Mouse (Mus musculus): ENCODE data around the gene Tmem174. TPM values are rescaled to one million over a fixed set of nuclear protein-coding genes. Genes with fewer than 3 reads are reported as not detected.
A peak's percentile ranks its signal among the peaks of the same experiment; 100 is the strongest.

Tmem174 gene
- polyA plus RNA-seq, 1 experiment from 2014 or later = 9.3 TPM

- 30% methylated on average over 5 of the region's 5 CpGs for WGBS
Observed at GRCm38 (mm10) chr13:98638507-98639166, 1.4 kb upstream of the Tmem174 start.

GRCm38 (mm10) chr13:98636571-98636970 is 639 bp downstream of the Tmem174 start:
- Histone ChIP-seq H3K4me1 (ENCODE audit: control insufficient read depth, insufficient read depth, low read length) (peaks cover 11% of the 10 kb centered on the region; the same call in 1 of the 2 replicates), H3K27me3 (ENCODE audit: control insufficient read depth, insufficient read depth, low read length) (no peaks in the 10 kb centered on the region), H3K9me3 (ENCODE audit: control insufficient read depth, low read length) (peaks cover 5% of the 10 kb centered on the region; the same call in 1 of the 2 replicates), H3K9ac (ENCODE audit: low read depth, low read length) (no peak overlapping the region), H3K4me2 (replicated peaks; ENCODE audit: low read depth, low read length) (0 out of 2 replicates have a peak overlapping the region, but pooled peaks have one; percentile 8), H3K36me3 (ENCODE audit: control insufficient read depth, insufficient read depth, low read length) (no peaks in the 10 kb centered on the region), H3K27ac (ENCODE audit: low read depth, low read length) (no peak overlapping the region), H3K4me3 (ENCODE audit: low read length) (0 out of 2 replicates have a peak overlapping the region, but pooled peaks have one; percentile 1)
- no peak for ATAC-seq (ENCODE audit: low FRiP score, low TSS enrichment)
- 58% methylated on average over 18 of the region's 18 CpGs for WGBS

More at GRCm38 (mm10) chr13:98638507-98639166, 1.4 kb upstream of the Tmem174 start:
- Histone ChIP-seq H3K27me3 (ENCODE audit: control insufficient read depth, insufficient read depth, low read length) (no peaks in the 10 kb centered on the region), H3K9me3 (ENCODE audit: control insufficient read depth, low read length) (peaks cover 5% of the 10 kb centered on the region; the same call in 1 of the 2 replicates), H3K4me3 (ENCODE audit: low read length) (no peak overlapping the region), H3K36me3 (ENCODE audit: control insufficient read depth, insufficient read depth, low read length) (no peaks in the 10 kb centered on the region), H3K9ac (ENCODE audit: low read depth, low read length) (no peak overlapping the region), H3K4me2 (replicated peaks; ENCODE audit: low read depth, low read length) (no peak overlapping the region), H3K27ac (ENCODE audit: low read depth, low read length) (peak overlapping the region; percentile 57; the same call in 1 of the 2 replicates), H3K4me1 (ENCODE audit: control insufficient read depth, insufficient read depth, low read length) (peaks cover 10% of the 10 kb centered on the region; the same call in 1 of the 2 replicates)
- ATAC-seq (ENCODE audit: low FRiP score, low TSS enrichment) = no peak

- no peaks in the 10 kb centered on the region for H3K27me3 ChIP-seq (ENCODE audit: control insufficient read depth, insufficient read depth, low read length)
- WGBS = 63% methylated on average over 6 of the region's 6 CpGs
- no peaks in the 10 kb centered on the region for H3K36me3 ChIP-seq (ENCODE audit: control insufficient read depth, insufficient read depth, low read length)
- H3K9ac ChIP-seq (ENCODE audit: low read depth, low read length) = no peak overlapping the region
- no peak overlapping the region for H3K27ac ChIP-seq (ENCODE audit: low read depth, low read length)
- H3K4me1 ChIP-seq (ENCODE audit: control insufficient read depth, insufficient read depth, low read length) = peaks cover 17% of the 10 kb centered on the region
- H3K4me3 ChIP-seq (ENCODE audit: low read length) = no peak overlapping the region
- H3K4me2 ChIP-seq (replicated peaks; ENCODE audit: low read depth, low read length) = no peak overlapping the region
- H3K9me3 ChIP-seq (ENCODE audit: control insufficient read depth, low read length) = no peaks in the 10 kb centered on the region
- no peak for ATAC-seq (ENCODE audit: low FRiP score, low TSS enrichment)
Observed at GRCm38 (mm10) chr13:98633641-98634484, 3.3 kb downstream of the Tmem174 start.

DNA sequence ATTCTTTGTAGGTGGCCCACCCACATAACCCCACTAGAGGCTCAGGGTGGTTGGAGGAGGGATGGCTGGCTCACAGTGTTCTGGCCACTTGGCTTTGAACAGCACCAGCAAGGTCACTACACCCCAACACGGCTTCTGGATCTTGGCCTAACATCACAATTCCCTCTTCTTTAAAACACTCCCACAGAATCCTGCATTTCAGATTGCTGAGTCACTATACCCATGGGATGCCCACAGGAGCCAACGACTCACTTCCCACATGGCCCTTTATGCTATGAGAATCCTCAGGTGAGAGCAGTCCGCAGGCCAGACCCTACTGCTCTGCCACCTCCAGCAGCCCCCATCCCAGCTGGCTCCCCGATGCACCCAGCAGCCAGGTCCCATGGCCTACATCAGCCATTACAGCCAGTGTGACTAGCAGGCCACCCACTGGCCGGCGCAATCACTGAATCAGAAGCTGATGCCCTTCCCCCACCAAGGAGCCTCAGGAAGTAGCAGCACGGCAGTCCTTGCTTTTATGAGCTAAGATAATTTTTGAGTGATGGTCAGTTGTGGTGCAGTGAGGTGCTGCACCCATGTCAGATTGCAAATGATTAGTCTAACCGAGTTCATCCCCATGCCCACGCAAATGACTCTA is 4.8 kb downstream of the Tmem174 start:
- no peaks in the 10 kb centered on the region for H3K36me3 ChIP-seq (ENCODE audit: control insufficient read depth, insufficient read depth, low read length)
- no peaks in the 10 kb centered on the region for H3K9me3 ChIP-seq (ENCODE audit: control insufficient read depth, low read length)
- no peak overlapping the region for H3K4me2 ChIP-seq (replicated peaks; ENCODE audit: low read depth, low read length)
- H3K4me3 ChIP-seq (ENCODE audit: low read length) = no peak overlapping the region
- no peak overlapping the region for H3K9ac ChIP-seq (ENCODE audit: low read depth, low read length)
- ATAC-seq (ENCODE audit: low FRiP score, low TSS enrichment) = no peak
- WGBS = 62% methylated on average over 9 of the region's 9 CpGs
- H3K27ac ChIP-seq (ENCODE audit: low read depth, low read length) = no peak overlapping the region
- H3K4me1 ChIP-seq (ENCODE audit: control insufficient read depth, insufficient read depth, low read length) = peaks cover 11% of the 10 kb centered on the region
- no peaks in the 10 kb centered on the region for H3K27me3 ChIP-seq (ENCODE audit: control insufficient read depth, insufficient read depth, low read length)

GRCm38 (mm10) chr13:98631105-98631838 is 5.9 kb downstream of the Tmem174 start:
- no peaks in the 10 kb centered on the region for H3K36me3 ChIP-seq (ENCODE audit: control insufficient read depth, insufficient read depth, low read length)
- no peak overlapping the region for H3K27ac ChIP-seq (ENCODE audit: low read depth, low read length)
- no peaks in the 10 kb centered on the region for H3K27me3 ChIP-seq (ENCODE audit: control insufficient read depth, insufficient read depth, low read length)
- no peaks in the 10 kb centered on the region for H3K9me3 ChIP-seq (ENCODE audit: control insufficient read depth, low read length)
- no peak for ATAC-seq (ENCODE audit: low FRiP score, low TSS enrichment)
- no peak overlapping the region for H3K9ac ChIP-seq (ENCODE audit: low read depth, low read length)
- H3K4me2 ChIP-seq (replicated peaks; ENCODE audit: low read depth, low read length) = no peak overlapping the region
- peaks cover 9% of the 10 kb centered on the region for H3K4me1 ChIP-seq (ENCODE audit: control insufficient read depth, insufficient read depth, low read length)
- no peak overlapping the region for H3K4me3 ChIP-seq (ENCODE audit: low read length)
- WGBS = 31% methylated on average over 20 of the region's 20 CpGs

DNA sequence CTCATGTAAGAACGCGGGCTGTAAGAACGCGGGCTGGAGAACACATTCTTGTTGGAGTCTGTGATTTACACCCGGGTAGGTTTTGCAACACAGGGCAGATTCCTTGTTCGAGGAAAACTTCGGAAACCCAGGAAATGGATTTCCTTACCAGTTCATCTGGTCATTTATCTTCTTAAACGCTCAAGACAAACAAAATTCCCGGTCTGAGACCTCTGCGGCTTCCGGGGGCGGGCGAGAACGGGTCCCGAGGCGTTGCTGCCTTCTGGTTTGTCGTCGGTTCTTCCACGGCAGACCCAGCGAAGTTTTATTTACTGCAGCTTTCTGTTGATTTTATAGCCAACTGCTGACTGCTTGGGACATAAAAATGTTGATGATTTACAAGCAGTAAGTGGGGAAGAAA is 10.5 kb downstream of the Tmem174 start:
- H3K4me3 ChIP-seq (ENCODE audit: low read length) = no peak overlapping the region
- peaks cover 7% of the 10 kb centered on the region for H3K4me1 ChIP-seq (ENCODE audit: control insufficient read depth, insufficient read depth, low read length)
- H3K36me3 ChIP-seq (ENCODE audit: control insufficient read depth, insufficient read depth, low read length) = no peaks in the 10 kb centered on the region
- no peaks in the 10 kb centered on the region for H3K27me3 ChIP-seq (ENCODE audit: control insufficient read depth, insufficient read depth, low read length)
- H3K4me2 ChIP-seq (replicated peaks; ENCODE audit: low read depth, low read length) = peak overlapping the region; percentile 21; the same call in 1 of the 2 replicates
- peak; percentile 64 for ATAC-seq (ENCODE audit: low FRiP score, low TSS enrichment)
- WGBS = 16% methylated on average over 20 of the region's 20 CpGs
- no peak overlapping the region for H3K9ac ChIP-seq (ENCODE audit: low read depth, low read length)
- H3K27ac ChIP-seq (ENCODE audit: low read depth, low read length) = no peak overlapping the region
- H3K9me3 ChIP-seq (ENCODE audit: control insufficient read depth, low read length) = no peaks in the 10 kb centered on the region

- Histone ChIP-seq H3K9me3 (ENCODE audit: control insufficient read depth, low read length) (no peaks in the 10 kb centered on the region), H3K4me3 (ENCODE audit: low read length) (no peak overlapping the region), H3K4me2 (replicated peaks; ENCODE audit: low read depth, low read length) (no peak overlapping the region), H3K36me3 (ENCODE audit: control insufficient read depth, insufficient read depth, low read length) (no peaks in the 10 kb centered on the region), H3K4me1 (ENCODE audit: control insufficient read depth, insufficient read depth, low read length) (no peaks in the 10 kb centered on the region), H3K27ac (ENCODE audit: low read depth, low read length) (no peak overlapping the region), H3K27me3 (ENCODE audit: control insufficient read depth, insufficient read depth, low read length) (no peaks in the 10 kb centered on the region), H3K9ac (ENCODE audit: low read depth, low read length) (no peak overlapping the region)
- no peak for ATAC-seq (ENCODE audit: low FRiP score, low TSS enrichment)
- WGBS = 91% methylated on average over 10 of the region's 10 CpGs
Observed at GRCm38 (mm10) chr13:98624506-98624905, 12.7 kb downstream of the Tmem174 start.

DNA sequence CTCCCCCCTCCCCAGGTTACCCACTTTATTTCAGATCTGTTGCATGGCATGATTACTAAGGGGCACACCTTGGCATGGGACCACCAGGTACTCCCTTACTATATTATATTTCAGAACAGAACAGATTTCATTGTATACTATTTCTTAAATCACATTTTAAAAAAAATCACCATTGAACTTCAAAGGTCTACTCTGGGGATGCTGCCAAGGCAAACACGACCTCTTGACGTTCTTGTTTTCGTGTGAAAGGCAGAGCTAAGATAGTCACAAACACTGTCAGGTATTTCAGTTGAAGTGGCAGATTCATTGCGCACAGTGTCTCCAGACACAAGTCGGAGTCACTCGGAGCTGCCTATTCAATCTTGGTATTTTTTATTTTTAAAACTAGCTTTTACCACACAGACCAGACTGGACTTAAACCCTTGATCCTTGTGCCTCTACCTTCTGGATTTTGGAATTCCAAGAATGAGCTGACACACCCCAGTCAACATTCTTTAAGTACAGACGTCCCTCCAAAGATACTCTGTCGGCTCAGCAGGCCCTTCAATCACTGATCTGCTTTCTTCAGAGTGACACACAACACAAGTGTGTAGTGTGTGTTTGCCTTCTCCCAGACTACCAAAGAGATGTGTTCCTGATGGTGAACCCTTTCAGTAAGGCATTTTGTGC is 14.2 kb downstream of the Tmem174 start:
- H3K9me3 ChIP-seq (ENCODE audit: control insufficient read depth, low read length) = no peaks in the 10 kb centered on the region

More for the DNA sequence above, 14.2 kb downstream of the Tmem174 start:
- Histone ChIP-seq H3K27me3 (ENCODE audit: control insufficient read depth, insufficient read depth, low read length) (no peaks in the 10 kb centered on the region), H3K36me3 (ENCODE audit: control insufficient read depth, insufficient read depth, low read length) (no peaks in the 10 kb centered on the region), H3K4me2 (replicated peaks; ENCODE audit: low read depth, low read length) (no peak overlapping the region), H3K9ac (ENCODE audit: low read depth, low read length) (no peak overlapping the region), H3K4me1 (ENCODE audit: control insufficient read depth, insufficient read depth, low read length) (no peaks in the 10 kb centered on the region), H3K4me3 (ENCODE audit: low read length) (no peak overlapping the region), H3K27ac (ENCODE audit: low read depth, low read length) (no peak overlapping the region)
- WGBS = 40% methylated on average over 8 of the region's 8 CpGs
- ATAC-seq (ENCODE audit: low FRiP score, low TSS enrichment) = no peak

All from kidney, embryonic 14.5 days (tissue).